Mouse (Mus musculus) hematopoietic stem cell, adult 5-6 weeks (primary cell): ENCODE results near the gene Fstl4. TPM values are rescaled to one million over a fixed set of nuclear protein-coding genes. Genes with fewer than 3 reads are reported as not detected.
A peak's percentile ranks its signal among the peaks of the same experiment; 100 is the strongest.
"Not testable (repeated sequence)": the region's sequence is repeated elsewhere in the genome, so short reads cannot be mapped to it uniquely, and the experiment has no call there.

Experiments
- ATAC-seq, 2 experiments: fragments of 125-278 bp in 1 of 2; replicated peaks in 1 of 2; 2 replicates each; pipeline ENCODE4 v1.8.0; 2016 to 2017; ENCODE audit warnings: inconsistent platforms in 2 of 2, mild to moderate bottlenecking in 2 of 2, moderate number of reproducible peaks in 2 of 2, low read depth in 1 of 2, moderate TSS enrichment in 1 of 2; ENCODE audit not compliant: low FRiP score in 2 of 2, poor library complexity in 2 of 2, severe bottlenecking in 2 of 2, insufficient read depth in 1 of 2, low TSS enrichment in 1 of 2
- total RNA-seq: library from RNA; stranded (forward); fragments of 172-1452, 232-1000 nt; gene quantifications from 2 replicates; pipeline ENCODE4 v1.2.3, GENCODE M21; 2017

Gene Fstl4
- total RNA-seq, 1 experiment from 2014 or later: not detected

GRCm38 (mm10) chr11:53087896-53088295, 323.5 kb downstream of the Fstl4 start:
- ATAC-seq: not testable (repeated sequence)

GRCm38 (mm10) chr11:53091596-53091995, 327.2 kb downstream of the Fstl4 start:
- no peak for ATAC-seq

GRCm38 (mm10) chr11:53096871-53097270, 332.4 kb downstream of the Fstl4 start:
- ATAC-seq: peak; percentile 60 to 68; a peak in 3 of 4 replicates

- ATAC-seq: 0 out of 4 replicates have a peak, but pooled peaks of 1 of the 2 experiments have one; percentile 20
Measured at GRCm38 (mm10) chr11:53097331-53097730, 332.9 kb downstream of the Fstl4 start.

GRCm38 (mm10) chr11:53097870-53098269, 333.4 kb downstream of the Fstl4 start:
- ATAC-seq: no peak

- ATAC-seq: no peak
Measured at GRCm38 (mm10) chr11:53098780-53099198, 334.4 kb downstream of the Fstl4 start.

- ATAC-seq: no peak
Measured at GRCm38 (mm10) chr11:53099322-53099721, 334.9 kb downstream of the Fstl4 start.

- ATAC-seq: no peak
Measured at GRCm38 (mm10) chr11:53101732-53102131, 337.3 kb downstream of the Fstl4 start.

- ATAC-seq: no peak
Measured at GRCm38 (mm10) chr11:53103601-53104325, 339.3 kb downstream of the Fstl4 start.

GRCm38 (mm10) chr11:53107706-53108105, 343.3 kb downstream of the Fstl4 start:
- no peak for ATAC-seq

- no peak for ATAC-seq
Measured at GRCm38 (mm10) chr11:53108798-53109197, 344.4 kb downstream of the Fstl4 start.

- ATAC-seq: no peak
Measured at GRCm38 (mm10) chr11:53109701-53110467, 345.4 kb downstream of the Fstl4 start.

GRCm38 (mm10) chr11:53115711-53116110, 351.3 kb downstream of the Fstl4 start:
- ATAC-seq: peak in 1 of 2 experiments; percentile 38; a peak in 1 of 4 replicates

GRCm38 (mm10) chr11:53116356-53116755, 351.9 kb downstream of the Fstl4 start:
- no peak for ATAC-seq

GRCm38 (mm10) chr11:53118226-53118965, 354.0 kb downstream of the Fstl4 start:
- ATAC-seq: no peak

- no peak for ATAC-seq
Measured at GRCm38 (mm10) chr11:53119966-53120365, 355.5 kb downstream of the Fstl4 start.

- no peak for ATAC-seq
Measured at GRCm38 (mm10) chr11:53121208-53121607, 356.8 kb downstream of the Fstl4 start.

GRCm38 (mm10) chr11:53124799-53125198, 360.4 kb downstream of the Fstl4 start:
- no peak for ATAC-seq
